Mouse (Mus musculus) megakaryocyte, embryonic 14.5 days (primary cell): ENCODE results near the gene Trmt1.

Experiments used
- FLI1 ChIP-seq: IDR thresholded peaks from 2 replicates; pipeline ENCODE4 v1.6.1; 2012; ENCODE audit warnings: low read length, inconsistent platforms, mixed read lengths
- GATA1 ChIP-seq: IDR thresholded peaks from 3 replicates; pipeline ENCODE4 v1.6.1; 2012; ENCODE audit warnings: mixed read lengths, low read length, inconsistent platforms, borderline replicate concordance

DNA sequence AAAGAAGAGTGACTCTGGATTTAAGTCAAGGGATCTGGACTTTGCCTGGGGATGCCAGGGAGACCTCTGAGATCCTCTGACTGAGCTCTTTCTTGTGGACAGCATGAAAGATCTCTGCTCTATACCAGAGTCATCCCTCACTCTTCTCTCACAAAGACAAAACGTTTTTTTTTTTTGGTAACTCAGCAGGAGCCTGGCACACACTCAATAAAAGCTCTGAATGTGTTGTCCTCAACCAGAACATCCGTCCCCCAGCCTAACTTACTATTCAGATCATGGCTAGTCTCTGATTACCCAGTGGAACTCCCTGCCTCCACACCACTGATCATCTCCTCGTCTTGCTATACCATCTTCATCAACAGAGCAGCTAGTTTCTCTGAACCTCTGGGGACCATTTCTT is 1.6 kb upstream of the Trmt1 start:
- TF ChIP-seq GATA1 (no peak), FLI1 (no peak)
